Mouse (Mus musculus): ENCODE measurements around the gene Mst1.

Gene Mst1

GRCm38 (mm10) chr9:108129042-108129948 lies 49.1 kb downstream of the Mst1 start:
- no peak for DNase-seq (ENCODE audit: low spot score in 2 of 2)

- DNase-seq (ENCODE audit: low spot score in 2 of 2): no peak
These were observed 51.3 kb downstream of the Mst1 start for GRCm38 (mm10) chr9:108131502-108131901.

DNA sequence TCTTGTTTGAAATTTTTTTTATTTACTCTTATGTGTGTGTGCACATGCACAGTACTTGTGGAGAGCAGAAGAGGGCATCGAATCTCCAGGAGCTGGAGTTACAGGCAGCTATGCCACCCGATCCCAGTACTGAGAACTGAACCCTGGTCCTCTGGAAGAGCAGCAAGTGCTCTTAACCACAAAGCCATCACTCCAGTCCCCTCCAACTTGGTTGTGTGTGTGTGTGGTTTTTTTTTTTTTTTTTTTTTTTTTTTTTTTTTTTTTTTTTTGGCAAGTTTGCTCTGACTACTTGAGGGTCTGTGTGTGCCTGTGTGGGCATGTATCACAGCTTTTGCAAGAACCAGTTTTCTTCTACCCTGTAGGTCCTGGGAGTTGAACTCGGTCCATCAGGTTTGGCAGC lies 52.1 kb downstream of the Mst1 start:
- DNase-seq (ENCODE audit: low spot score in 2 of 2): no peak

DNA sequence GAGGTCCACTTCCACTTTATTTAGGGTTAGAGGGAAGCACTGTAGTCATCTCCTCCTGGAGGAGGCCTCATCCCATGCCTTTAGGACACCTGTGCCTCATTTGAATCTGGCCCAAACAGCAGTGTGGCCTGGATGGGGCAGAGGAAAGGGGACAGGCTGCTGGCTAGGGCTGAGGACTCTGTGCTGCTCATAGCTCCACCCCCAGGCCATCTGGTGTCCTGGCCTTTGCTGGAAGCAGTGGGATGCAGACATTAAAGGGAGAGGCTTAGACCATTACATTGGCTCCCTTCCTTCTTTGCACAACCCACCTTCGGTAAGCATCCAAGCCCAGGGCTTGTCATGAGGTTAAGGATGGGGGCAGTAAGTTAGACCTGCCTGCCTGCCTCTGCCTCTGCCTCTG lies 53.2 kb downstream of the Mst1 start:
- DNase-seq (ENCODE audit: low spot score in 2 of 2): no peak

Measured in frontal cortex, postnatal 10 days (tissue).